Mouse (Mus musculus): ENCODE results near the gene Grid2.

- TF ChIP-seq UBTF (IDR thresholded peaks at IDR 0.05; ENCODE audit: borderline replicate concordance, insufficient read depth, low read depth, low read length) (no peak), MXI1 (IDR thresholded peaks at IDR 0.05; ENCODE audit: low read depth, low read length) (no peak), ELF1 (IDR thresholded peaks at IDR 0.05; ENCODE audit: low read depth, low read length) (no peak), CTCF (IDR thresholded peaks at IDR 0.05 in 2 of 3, conservative IDR thresholded peaks at IDR 0.05 in 1 of 3; ENCODE audit: control insufficient read depth in 1 of 3, insufficient read depth in 1 of 3, low read depth in 2 of 3, low read length in 3 of 3, poor library complexity in 1 of 3, severe bottlenecking in 1 of 3) (no peak), TAL1 (IDR thresholded peaks at IDR 0.05; ENCODE audit: low read length) (no peak), POLR2A (IDR thresholded peaks at IDR 0.05; ENCODE audit: control insufficient read depth in 1 of 2, insufficient read depth in 1 of 2, low read depth in 1 of 2, low read length in 2 of 2, poor library complexity in 1 of 2) (no peak), ZMIZ1 (IDR thresholded peaks at IDR 0.05; ENCODE audit: low read depth, low read length) (no peak), NELFE (IDR thresholded peaks at IDR 0.05; ENCODE audit: low read depth, low read length) (no peak), SMC3 (IDR thresholded peaks at IDR 0.05; ENCODE audit: low read depth, low read length) (no peak), MAX (IDR thresholded peaks at IDR 0.05; ENCODE audit: low read length) (no peak), USF2 (IDR thresholded peaks at IDR 0.05; ENCODE audit: borderline replicate concordance in 1 of 2, insufficient read depth in 1 of 2, low read depth in 1 of 2, low read length in 2 of 2) (no peak), RCOR1 (IDR thresholded peaks at IDR 0.05; ENCODE audit: low read depth, low read length) (no peak), EP300 (IDR thresholded peaks at IDR 0.05; ENCODE audit: low read depth in 1 of 2, low read length in 2 of 2) (no peak), NRF1 (IDR thresholded peaks at IDR 0.05; ENCODE audit: insufficient read depth, low read depth, low read length, poor library complexity, severe bottlenecking) (no peak)
Measured at GRCm38 (mm10) chr6:64047950-64048349, 792.3 kb downstream of the Grid2 start.

Data from MEL (cell line).